Mouse (Mus musculus) small intestine, adult 2 months (tissue): ENCODE measurements around the gene Eno2.

ENCODE experiments used
- CTCF ChIP-seq: fragments of 200-500 bp; IDR thresholded peaks from 2 replicates; pipeline ENCODE4 v1.5.1; 2012; ENCODE audit warnings: low read depth, mild to moderate bottlenecking, control low read depth, inconsistent platforms, low read length, moderate library complexity, mixed read lengths; ENCODE audit not compliant: insufficient replicate concordance, insufficient read length; ENCODE audit errors: extremely low read depth
- POLR2A ChIP-seq: fragments of 200-500 bp; IDR thresholded peaks from 2 replicates; pipeline ENCODE4 v1.6.1; 2012; ENCODE audit warnings: low read depth, mild to moderate bottlenecking, control low read depth, inconsistent platforms, low read length, moderate library complexity

DNA sequence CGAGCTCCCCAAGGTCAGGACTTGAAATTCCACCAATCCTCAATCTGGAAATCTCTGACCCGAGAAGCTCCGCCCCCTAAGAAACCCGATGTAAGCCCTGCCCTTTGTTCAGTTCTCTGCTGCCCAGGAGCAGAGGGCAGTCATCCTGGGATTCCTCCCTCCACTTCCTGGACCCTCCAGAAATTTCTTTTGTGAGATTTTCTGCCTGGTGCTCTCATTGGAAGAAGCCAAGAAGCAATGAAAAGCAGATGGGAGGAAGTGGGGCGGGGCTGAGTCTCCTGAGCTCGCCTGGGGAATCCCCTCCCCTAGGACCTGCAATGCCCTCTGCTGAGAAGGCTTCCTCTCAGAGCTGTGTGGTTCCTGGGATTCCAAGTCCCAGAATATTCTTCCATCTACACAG lies 13.0 kb upstream of the Eno2 start:
- TF ChIP-seq POLR2A (no peak), CTCF (no peak)
